Mouse (Mus musculus) splenic B cell, adult 2 months (primary cell): ENCODE data around the gene Kif27.

ENCODE experiments used
- DNase-seq: peaks from one replicate; pipeline ENCODE4 v3.0.0-alpha.2; 2011; ENCODE audit warnings: low read depth, low spot score
- H3K27me3 ChIP-seq: 2 replicates; pipeline ENCODE4 v1.6.1; 2012; ENCODE audit warnings: mild to moderate bottlenecking, low read length, moderate library complexity, mixed read lengths; ENCODE audit not compliant: control insufficient read depth, poor library complexity, insufficient read depth, severe bottlenecking
- H3K36me3 ChIP-seq: 2 replicates; pipeline ENCODE4 v1.6.1; 2012; ENCODE audit warnings: mild to moderate bottlenecking, low read length, moderate library complexity, mixed read lengths; ENCODE audit not compliant: control insufficient read depth, poor library complexity, insufficient read depth, severe bottlenecking

Gene Kif27

GRCm38 (mm10) chr13:58275599-58275998 lies 83.3 kb downstream of the Kif27 start, which contains the start of gene Gkap1:
Gkap1 (minus strand) TSS chr13:58275699.
- Histone ChIP-seq H3K27me3 (peaks cover 6% of the 10 kb centered on the region; the same call in 1 of the 2 replicates), H3K36me3 (no peaks in the 10 kb centered on the region)
- DNase-seq: no peak

- H3K36me3 ChIP-seq: no peaks in the 10 kb centered on the region
- H3K27me3 ChIP-seq: peaks cover 6% of the 10 kb centered on the region; the same call in 1 of the 2 replicates
- no peak for DNase-seq
These were observed 83.8 kb downstream of the Kif27 start for GRCm38 (mm10) chr13:58275076-58275475.

- peak; percentile 64 for DNase-seq
These were observed 84.5 kb downstream of the Kif27 start for GRCm38 (mm10) chr13:58274259-58274991.

GRCm38 (mm10) chr13:58273411-58274258 lies 85.3 kb downstream of the Kif27 start:
- Histone ChIP-seq H3K27me3 (peaks cover 6% of the 10 kb centered on the region), H3K36me3 (no peaks in the 10 kb centered on the region)
- peak; percentile 39 for DNase-seq

More at GRCm38 (mm10) chr13:58274259-58274991, 84.5 kb downstream of the Kif27 start:
- peaks cover 6% of the 10 kb centered on the region for H3K27me3 ChIP-seq
- no peaks in the 10 kb centered on the region for H3K36me3 ChIP-seq

GRCm38 (mm10) chr13:58266864-58267263 lies 92.1 kb downstream of the Kif27 start:
- Histone ChIP-seq H3K27me3 (no peaks in the 10 kb centered on the region; the same call in 1 of the 2 replicates), H3K36me3 (no peaks in the 10 kb centered on the region)
- DNase-seq: no peak

GRCm38 (mm10) chr13:58263546-58263945 lies 95.4 kb downstream of the Kif27 start:
- no peak for DNase-seq
- no peaks in the 10 kb centered on the region for H3K27me3 ChIP-seq
- no peaks in the 10 kb centered on the region for H3K36me3 ChIP-seq

GRCm38 (mm10) chr13:58261674-58262073 lies 97.2 kb downstream of the Kif27 start:
- Histone ChIP-seq H3K36me3 (no peaks in the 10 kb centered on the region), H3K27me3 (no peaks in the 10 kb centered on the region)
- no peak for DNase-seq

GRCm38 (mm10) chr13:58253268-58253667 lies 105.7 kb downstream of the Kif27 start:
- Histone ChIP-seq H3K36me3 (no peaks in the 10 kb centered on the region), H3K27me3 (no peaks in the 10 kb centered on the region)
- no peak for DNase-seq

- no peak for DNase-seq
- no peaks in the 10 kb centered on the region for H3K36me3 ChIP-seq
- H3K27me3 ChIP-seq: no peaks in the 10 kb centered on the region
These were observed 110.0 kb downstream of the Kif27 start for GRCm38 (mm10) chr13:58248957-58249356.
